Mouse (Mus musculus) retina, adult 2 months (tissue): ENCODE results near the gene C130074G19Rik.
A peak's percentile ranks its signal among the peaks of the same experiment; 100 is the strongest.

Experiments
- DNase-seq: peaks from one replicate; pipeline ENCODE4 v3.0.0-alpha.2; 2012; ENCODE audit warnings: low read depth, low spot score

The C130074G19Rik gene

GRCm38 (mm10) chr1:184873910-184874309 is 9.1 kb downstream of the C130074G19Rik start:
- no peak for DNase-seq

GRCm38 (mm10) chr1:184872069-184872819 is 10.8 kb downstream of the C130074G19Rik start:
- DNase-seq = no peak

GRCm38 (mm10) chr1:184871506-184871905 is 11.5 kb downstream of the C130074G19Rik start:
- DNase-seq = no peak

- no peak for DNase-seq
These were observed 12.2 kb downstream of the C130074G19Rik start for GRCm38 (mm10) chr1:184870646-184871385.

- no peak for DNase-seq
These were observed 13.0 kb downstream of the C130074G19Rik start for GRCm38 (mm10) chr1:184869939-184870565.

- DNase-seq = no peak
These were observed 15.3 kb downstream of the C130074G19Rik start for GRCm38 (mm10) chr1:184867640-184868120.

GRCm38 (mm10) chr1:184864381-184864801 is 18.6 kb downstream of the C130074G19Rik start:
- no peak for DNase-seq

- no peak for DNase-seq
These were observed 20.4 kb downstream of the C130074G19Rik start for GRCm38 (mm10) chr1:184862636-184863035.

- DNase-seq = no peak
These were observed 21.5 kb downstream of the C130074G19Rik start for GRCm38 (mm10) chr1:184861551-184861950.

GRCm38 (mm10) chr1:184860276-184860675 is 22.7 kb downstream of the C130074G19Rik start:
- no peak for DNase-seq

- no peak for DNase-seq
These were observed 24.8 kb downstream of the C130074G19Rik start for GRCm38 (mm10) chr1:184858253-184858652.

GRCm38 (mm10) chr1:184857216-184857615 is 25.8 kb downstream of the C130074G19Rik start:
- DNase-seq = no peak

GRCm38 (mm10) chr1:184853922-184854321 is 29.1 kb downstream of the C130074G19Rik start:
- no peak for DNase-seq

GRCm38 (mm10) chr1:184853339-184853738 is 29.7 kb downstream of the C130074G19Rik start:
- DNase-seq = no peak

GRCm38 (mm10) chr1:184851741-184852618 is 31.0 kb downstream of the C130074G19Rik start:
- DNase-seq = peak; percentile 50

GRCm38 (mm10) chr1:184851166-184851565 is 31.9 kb downstream of the C130074G19Rik start:
- no peak for DNase-seq

GRCm38 (mm10) chr1:184846973-184847372 is 36.0 kb downstream of the C130074G19Rik start:
- DNase-seq = no peak

GRCm38 (mm10) chr1:184846092-184846750 is 36.8 kb downstream of the C130074G19Rik start, which contains the start of gene Marc2:
Gene Marc2, minus strand, starts transcription at chr1:184846451.
- DNase-seq = no peak

- DNase-seq = peak; percentile 72
These were observed 37.6 kb downstream of the C130074G19Rik start for GRCm38 (mm10) chr1:184845111-184846071.
